8 mouse cellular contexts compared by ENCODE assay signal in the genomic region with DNA sequence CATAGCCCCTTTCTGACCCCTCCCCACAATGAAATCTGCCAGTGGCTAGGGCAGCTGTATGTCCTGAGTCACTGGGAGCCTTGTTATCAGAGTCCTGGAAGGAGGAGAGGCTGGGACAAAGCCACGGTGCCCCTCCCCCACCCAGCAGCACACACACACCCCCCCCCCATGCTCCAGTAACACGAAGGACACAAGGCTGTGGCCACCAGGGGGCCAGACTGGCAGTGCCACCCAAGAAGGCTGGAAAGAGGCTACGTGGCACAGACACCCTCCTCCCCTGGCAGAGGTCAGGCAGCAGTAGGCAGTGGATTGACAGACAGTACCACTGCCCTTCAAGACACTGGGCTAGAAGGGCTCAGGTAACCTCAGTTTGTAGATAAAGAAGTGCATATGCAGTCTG. TPM values are rescaled to one million over a fixed set of nuclear protein-coding genes. Genes with fewer than 3 reads are reported as not detected.
DNase-seq lines count a peak whose midpoint lies in the region; ATAC-seq lines count a peak whose summit lies in the region.

No protein-coding gene starts in this region.

- no peak for ATAC-seq in limb, embryonic 12.5 days (ENCODE audit: insufficient number of reproducible peaks, insufficient read depth, low FRiP score, low TSS enrichment, low read depth)
- ATAC-seq in megakaryocyte-erythroid progenitor cell, adult 5-6 weeks (replicated peaks; ENCODE audit: low FRiP score, low TSS enrichment, poor library complexity, severe bottlenecking), result no peak

- H3K4me3 ChIP-seq in limb, embryonic 12.5 days (replicated peaks), result no peak overlapping the region

- DNase-seq in heart, adult 11 months, result peak; percentile 92
- no peak for DNase-seq in heart, adult 8-10 months (ENCODE audit: low spot score)
- peak; percentile 43 for DNase-seq in ovary, adult 18-20 months (ENCODE audit: low spot score)
- no peak for DNase-seq in ovary, postnatal 14 days (ENCODE audit: low spot score)
- DNase-seq in brain, adult 2 months (ENCODE audit: low read depth, low spot score), result peak; percentile 76
- no peak for DNase-seq in left cerebral cortex, postnatal 25 days (ENCODE audit: low spot score in 2 of 2)

- 23% methylated on average over 3 of the region's 3 CpGs for WGBS in limb, embryonic 12.5 days

- no peak overlapping the region for H3K4me2 ChIP-seq in limb, embryonic 12.5 days

- peaks cover 22% of the 10 kb centered on the region for H3K4me1 ChIP-seq in limb, embryonic 12.5 days (replicated peaks)

- no peak overlapping the region for H3K27ac ChIP-seq in limb, embryonic 12.5 days

- H3K9ac ChIP-seq in limb, embryonic 12.5 days (replicated peaks), result peak overlapping the region; percentile 8; the same call in 1 of the 2 replicates

- H3K27me3 ChIP-seq in limb, embryonic 12.5 days, result peaks cover 4% of the 10 kb centered on the region; the same call in 1 of the 2 replicates

- intact Hi-C loops in left cerebral cortex, postnatal 25 days (cut with DNase I), result loop anchor here (5.0 kb wide), 1 partner anchor 53 kb away; no protein-coding TSS in a partner anchor

- no peaks in the 10 kb centered on the region for H3K9me3 ChIP-seq in limb, embryonic 12.5 days

- peaks cover 16% of the 10 kb centered on the region; the same call in 1 of the 2 replicates for H3K36me3 ChIP-seq in limb, embryonic 12.5 days

RNA-seq across cellular contexts. Expression of gene Cspg4, which starts 29.2 kb away (rescaled TPM):
- total RNA-seq in heart, adult 8-10 months (2022), result 10 to 100 TPM in 3 of 4 experiments, 1 to 10 TPM in 1; 9.4 to 14.7 (median 10.7) TPM
- polyA plus RNA-seq in limb, embryonic 12.5 days (2016; fragmentation: Nextera tagmentation; extraction: Ambion mirVana), result 13.8 and 17.5 TPM in 2 replicates
- total RNA-seq in megakaryocyte-erythroid progenitor cell, adult 5-6 weeks (2014; fragmentation: Nextera tagmentation), result not detected in 2 replicates
- total RNA-seq in megakaryocyte-erythroid progenitor cell, adult 5-6 weeks (2017), result not detected in 2 replicates
- 10 to 100 TPM; 17.2 to 18.5 TPM for total RNA-seq in left cerebral cortex, postnatal 25 days (2021)

RNA-seq across cellular contexts. Expression of gene Odf3l1, which starts 29.5 kb away (rescaled TPM):
- not detected for total RNA-seq in heart, adult 8-10 months (2022)
- 0.52 and 0.53 TPM in 2 replicates for polyA plus RNA-seq in limb, embryonic 12.5 days (2016; fragmentation: Nextera tagmentation; extraction: Ambion mirVana)
- not detected in 2 replicates for total RNA-seq in megakaryocyte-erythroid progenitor cell, adult 5-6 weeks (2014; fragmentation: Nextera tagmentation)
- total RNA-seq in megakaryocyte-erythroid progenitor cell, adult 5-6 weeks (2017), result not detected in 2 replicates
- total RNA-seq in left cerebral cortex, postnatal 25 days (2021), result not detected

RNA-seq across cellular contexts. Expression of gene Snx33, which starts 34.2 kb away (rescaled TPM):
- total RNA-seq in heart, adult 8-10 months (2022), result 10 to 100 TPM in 1 of 4 experiments, 1 to 10 TPM in 3; 7.3 to 10.3 (median 8.4) TPM
- polyA plus RNA-seq in limb, embryonic 12.5 days (2016; fragmentation: Nextera tagmentation; extraction: Ambion mirVana), result 12.2 and 14.1 TPM in 2 replicates
- 2.3 and 2.8 TPM in 2 replicates for total RNA-seq in megakaryocyte-erythroid progenitor cell, adult 5-6 weeks (2014; fragmentation: Nextera tagmentation)
- total RNA-seq in megakaryocyte-erythroid progenitor cell, adult 5-6 weeks (2017), result 1.9 and 3.4 TPM in 2 replicates
- total RNA-seq in left cerebral cortex, postnatal 25 days (2021), result 1 to 10 TPM; 6.7 to 7.6 TPM

RNA-seq across cellular contexts. Expression of gene Imp3, which starts 43.3 kb away (rescaled TPM):
- 10 to 100 TPM; 58.6 to 70.1 (median 65.8) TPM for total RNA-seq in heart, adult 8-10 months (2022)
- 77.9 and 80.1 TPM in 2 replicates for polyA plus RNA-seq in limb, embryonic 12.5 days (2016; fragmentation: Nextera tagmentation; extraction: Ambion mirVana)
- total RNA-seq in megakaryocyte-erythroid progenitor cell, adult 5-6 weeks (2014; fragmentation: Nextera tagmentation), result 118 and 148 TPM in 2 replicates
- total RNA-seq in megakaryocyte-erythroid progenitor cell, adult 5-6 weeks (2017), result 108 and 128 TPM in 2 replicates
- 10 to 100 TPM; 47.5 to 59.8 TPM for total RNA-seq in left cerebral cortex, postnatal 25 days (2021)

RNA-seq across cellular contexts. Expression of gene Snupn, which starts 56.7 kb away (rescaled TPM):
- total RNA-seq in heart, adult 8-10 months (2022), result 10 to 100 TPM in 2 of 4 experiments, 1 to 10 TPM in 2; 9.1 to 11.4 (median 10.3) TPM
- polyA plus RNA-seq in limb, embryonic 12.5 days (2016; fragmentation: Nextera tagmentation; extraction: Ambion mirVana), result 27.1 and 29.2 TPM in 2 replicates
- 20.2 and 20.5 TPM in 2 replicates for total RNA-seq in megakaryocyte-erythroid progenitor cell, adult 5-6 weeks (2014; fragmentation: Nextera tagmentation)
- 10.3 and 15.5 TPM in 2 replicates for total RNA-seq in megakaryocyte-erythroid progenitor cell, adult 5-6 weeks (2017)
- total RNA-seq in left cerebral cortex, postnatal 25 days (2021), result 10 to 100 TPM; 17.6 to 17.7 TPM

Comparison
In these comparisons a context has a peak if more than half of its experiments do, and no peak if none do; other contexts are left out.
1. DNase-seq: peak in heart, adult 11 months (single experiment), ovary, adult 18-20 months (single experiment) and brain, adult 2 months (single experiment); none in heart, adult 8-10 months (single experiment), ovary, postnatal 14 days (single experiment) and left cerebral cortex, postnatal 25 days (0 of 2).
2. RNA of gene Cspg4, which starts 29.2 kb away (total RNA-seq): 17.2 to 18.5 TPM in left cerebral cortex, postnatal 25 days and 9.4 to 14.7 TPM in heart, adult 8-10 months; not detected in megakaryocyte-erythroid progenitor cell, adult 5-6 weeks; every median in the first group is over 10 times any median in the second.